Mouse (Mus musculus): ENCODE measurements around the gene Gm8127.
"Not testable (repeated sequence)": the region's sequence is repeated elsewhere in the genome, so short reads cannot be mapped to it uniquely, and the experiment has no call there.

DNA sequence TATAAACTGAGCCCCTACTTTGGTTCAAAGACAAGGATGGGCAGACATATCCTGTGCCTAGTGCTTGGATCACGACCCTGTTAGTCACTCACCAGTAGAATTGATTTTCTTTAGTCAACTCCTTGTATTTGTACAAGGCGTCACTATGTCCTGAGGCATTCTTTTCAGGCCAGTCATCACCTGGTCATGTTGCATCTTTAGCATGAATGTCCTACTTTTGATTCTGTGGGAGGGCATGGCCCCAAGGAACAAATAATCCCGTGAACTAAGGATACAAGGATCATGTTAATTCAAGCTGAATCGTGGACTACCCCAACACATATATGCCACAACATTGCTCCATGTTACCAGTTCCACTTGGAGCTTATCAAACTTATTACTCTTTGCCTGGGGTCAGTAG, 15.5 kb downstream of the Gm8127 start:
- not testable (repeated sequence) for TF ChIP-seq CTCF (IDR thresholded peaks at IDR 0.05; ENCODE audit: low read depth, low read length); GATA1 (IDR thresholded peaks at IDR 0.05; ENCODE audit: borderline replicate concordance, low read length); TAL1 (conservative IDR thresholded peaks at IDR 0.05; ENCODE audit: low read depth, low read length)
